Mouse (Mus musculus) brain, embryonic 14.5 days (tissue): ENCODE data around the gene Amh.

Experiments
- CTCF ChIP-seq: fragments of 200-500 bp; IDR thresholded peaks from 2 replicates; pipeline ENCODE4 v1.5.1; 2012; ENCODE audit warnings: inconsistent platforms, mild to moderate bottlenecking, moderate library complexity, borderline replicate concordance; ENCODE audit not compliant: insufficient read depth, insufficient read length; ENCODE audit errors: extremely low read depth
- POLR2A ChIP-seq: fragments of 200-500 bp; IDR thresholded peaks from 2 replicates; pipeline ENCODE4 v1.6.1; 2012; ENCODE audit warnings: mild to moderate bottlenecking, inconsistent platforms, borderline replicate concordance; ENCODE audit not compliant: poor library complexity, insufficient read depth, insufficient read length, severe bottlenecking; ENCODE audit errors: extremely low read depth

DNA sequence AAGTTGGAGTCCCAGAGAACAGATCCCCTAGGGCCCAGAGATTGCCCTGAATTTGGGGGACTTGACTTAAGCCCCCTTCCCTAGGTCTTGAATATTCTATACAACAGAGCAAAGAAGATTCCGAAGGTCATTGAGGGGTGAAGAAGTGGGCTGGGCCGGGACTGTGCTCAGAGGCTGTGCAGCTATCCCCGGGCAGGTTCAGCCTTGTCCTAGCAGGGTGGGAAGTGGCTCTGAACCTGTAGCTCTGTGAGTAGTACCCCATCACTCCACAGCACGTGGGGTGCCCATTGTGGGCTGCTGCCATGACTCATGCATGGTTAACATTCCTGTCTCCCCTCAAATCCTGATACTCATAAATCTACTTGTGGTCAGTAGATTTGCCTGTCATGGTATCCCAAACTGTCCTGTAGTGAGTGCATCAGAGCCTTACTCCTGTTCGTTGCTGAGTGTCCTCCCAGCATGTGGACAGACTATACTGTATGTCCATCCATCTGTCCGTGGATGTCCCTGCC lies 28.6 kb upstream of the Amh start:
- no peak for TF ChIP-seq CTCF
- TF ChIP-seq POLR2A = no peak
